Comparison of ENCODE assay signal across 7 mouse cellular contexts in the genomic region with DNA sequence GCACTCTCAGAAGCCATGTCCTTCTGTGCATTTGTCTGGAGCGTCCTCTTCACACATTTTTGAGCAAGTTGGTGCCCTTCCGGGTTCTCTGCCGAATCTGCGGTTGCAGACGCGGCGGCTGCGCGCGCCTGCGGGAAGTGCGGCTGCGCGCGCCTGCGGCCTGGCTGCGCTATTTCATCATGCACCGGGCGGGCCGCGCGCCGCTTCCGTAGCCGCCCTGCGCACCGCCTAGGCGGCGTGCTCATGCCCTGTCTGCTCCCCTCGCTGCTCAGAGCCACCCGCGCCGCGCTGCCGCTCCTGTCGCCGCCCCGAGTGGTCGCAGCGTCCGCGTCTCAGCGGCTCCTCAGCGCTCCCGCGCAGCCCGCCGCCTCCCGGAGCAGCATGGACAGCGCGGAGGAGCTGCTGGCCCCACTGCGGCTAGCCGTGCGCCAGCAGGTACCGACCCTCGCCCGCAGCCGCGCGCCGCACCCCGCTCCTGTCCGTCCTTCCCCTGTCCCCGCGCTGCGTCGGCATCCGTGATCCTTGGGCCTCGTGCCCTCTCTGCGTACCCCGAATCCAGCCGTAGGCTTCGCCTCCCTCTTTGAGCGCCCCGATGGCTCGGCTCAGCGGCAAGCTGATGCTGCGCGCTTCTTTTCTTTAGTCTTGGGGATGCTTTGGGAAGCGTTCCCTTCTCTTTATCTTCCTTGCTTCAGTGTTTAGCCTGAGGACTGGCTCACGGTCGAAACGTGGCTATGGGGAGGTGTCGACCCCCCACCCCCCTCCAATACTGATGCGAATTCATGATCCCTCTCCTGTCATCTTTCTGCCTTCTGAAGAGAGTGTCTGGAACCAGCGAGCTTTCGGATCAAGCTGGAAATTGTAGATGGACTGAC. TPM values are rescaled to one million over a fixed set of nuclear protein-coding genes. Genes with fewer than 3 reads are reported as not detected.
A peak's percentile ranks its signal among the peaks of the same experiment; 100 is the strongest.
DNase-seq lines count a peak whose midpoint lies in the region; ATAC-seq lines count a peak whose summit lies in the region.

Gene Gars (plus strand): TSS at position 209 of the 872 bp plus-strand sequence.

- H3K27me3 ChIP-seq in embryonic facial prominence, embryonic 10.5 days (replicated peaks; ENCODE audit: low read depth, poor library complexity, severe bottlenecking): no peaks in the 10 kb centered on the region
- no peaks in the 10 kb centered on the region for H3K27me3 ChIP-seq in limb, embryonic 10.5 days (ENCODE audit: low read depth, poor library complexity, severe bottlenecking)
- peaks cover 5% of the 10 kb centered on the region; the same call in 1 of the 2 replicates for H3K27me3 ChIP-seq in midbrain, embryonic 13.5 days

- peak within 1 kb of the TSS; percentile 74 for H3K4me2 ChIP-seq in midbrain, embryonic 13.5 days (replicated peaks)

- 0 out of 2 replicates have a peak, but pooled peaks cover 3% of the 10 kb centered on the region for H3K36me3 ChIP-seq in embryonic facial prominence, embryonic 10.5 days (replicated peaks)
- H3K36me3 ChIP-seq in limb, embryonic 10.5 days: no peaks in the 10 kb centered on the region
- H3K36me3 ChIP-seq in midbrain, embryonic 13.5 days: no peaks in the 10 kb centered on the region

- peak within 1 kb of the TSS; percentile 94 for H3K9ac ChIP-seq in midbrain, embryonic 13.5 days (replicated peaks)

- H3K27ac ChIP-seq in embryonic facial prominence, embryonic 10.5 days (replicated peaks): peak within 1 kb of the TSS; percentile 97
- H3K27ac ChIP-seq in limb, embryonic 10.5 days: peak within 1 kb of the TSS; percentile 96
- H3K27ac ChIP-seq in midbrain, embryonic 13.5 days: peak within 1 kb of the TSS; percentile 95

- H3K4me3 ChIP-seq in embryonic facial prominence, embryonic 10.5 days: peak within 1 kb of the TSS; percentile 98
- peak within 1 kb of the TSS; percentile 99 for H3K4me3 ChIP-seq in limb, embryonic 10.5 days
- H3K4me3 ChIP-seq in midbrain, embryonic 13.5 days (replicated peaks): peak within 1 kb of the TSS; percentile 95

- WGBS in embryonic facial prominence, embryonic 10.5 days: under 1% methylated on average over 87 of the region's 87 CpGs
- under 1% methylated on average over 87 of the region's 87 CpGs for WGBS in limb, embryonic 10.5 days
- WGBS in midbrain, embryonic 13.5 days: under 1% methylated on average over 84 of the region's 87 CpGs

- peak; percentile 92 for DNase-seq in adrenal gland, postnatal 10 days
- DNase-seq in embryonic facial prominence, embryonic 10.5 days (ENCODE audit: low spot score): peak; percentile 91
- DNase-seq in kidney, adult 11 months: peak; percentile 85
- DNase-seq in limb, embryonic 10.5 days (ENCODE audit: low spot score): peak; percentile 89
- peak; percentile 81 for DNase-seq in spleen, adult 12 weeks (ENCODE audit: low spot score)

- H3K4me1 ChIP-seq in embryonic facial prominence, embryonic 10.5 days: peaks cover 19% of the 10 kb centered on the region
- peaks cover 21% of the 10 kb centered on the region for H3K4me1 ChIP-seq in limb, embryonic 10.5 days
- peaks cover 23% of the 10 kb centered on the region for H3K4me1 ChIP-seq in midbrain, embryonic 13.5 days (replicated peaks)

- no peaks in the 10 kb centered on the region for H3K9me3 ChIP-seq in embryonic facial prominence, embryonic 10.5 days
- no peaks in the 10 kb centered on the region for H3K9me3 ChIP-seq in limb, embryonic 10.5 days (replicated peaks)
- H3K9me3 ChIP-seq in midbrain, embryonic 13.5 days: no peaks in the 10 kb centered on the region

- peak; percentile 98 for ATAC-seq in granulocyte monocyte progenitor cell, adult 5-6 weeks (replicated peaks; ENCODE audit: poor library complexity, severe bottlenecking)
- ATAC-seq in midbrain, embryonic 13.5 days: peak; percentile 98

RNA-seq across cellular contexts. Expression of gene Gars, which starts in this region (rescaled TPM):
- 100 to 1,000 TPM; 127 to 132 TPM for total RNA-seq in adrenal gland, postnatal 10 days (2021)
- 203 and 223 TPM in 2 replicates for polyA plus RNA-seq in embryonic facial prominence, embryonic 10.5 days (2016; fragmentation: Nextera tagmentation; extraction: Ambion mirVana)
- total RNA-seq in granulocyte monocyte progenitor cell, adult 5-6 weeks (2014; fragmentation: Nextera tagmentation): 72.5 and 76.4 TPM in 2 replicates
- 114 and 122 TPM in 2 replicates for total RNA-seq in granulocyte monocyte progenitor cell, adult 5-6 weeks (2017)
- 186 and 208 TPM in 2 replicates for polyA plus RNA-seq in limb, embryonic 10.5 days (2016; fragmentation: Nextera tagmentation; extraction: Ambion mirVana)
- polyA plus RNA-seq in midbrain, embryonic 13.5 days (2015; fragmentation: Nextera tagmentation; extraction: Ambion mirVana): 202 and 208 TPM in 2 replicates

Comparison
In these comparisons a context has a peak if more than half of its experiments do, and no peak if none do; other contexts are left out.
1. Peak in every context shown above with its lines: DNase-seq, ATAC-seq, H3K4me3 ChIP-seq and H3K27ac ChIP-seq.